Mouse (Mus musculus) midbrain, embryonic 14.5 days (tissue): ENCODE measurements around the gene Olfr938. TPM values are rescaled to one million over a fixed set of nuclear protein-coding genes. Genes with fewer than 3 reads are reported as not detected.

Source experiments
- ATAC-seq: fragments of 200-750 bp; cut with Nextera tagmentation; 2 replicates; pipeline ENCODE4 v1.8.0; 2017; ENCODE audit warnings: moderate number of reproducible peaks, moderate library complexity; ENCODE audit not compliant: low FRiP score, low TSS enrichment
- DNase-seq: peaks from one replicate; pipeline ENCODE4 v3.0.0-alpha.2; 2015
- H3K27ac ChIP-seq: fragments of 300-500 bp; sonication (generic); replicated peaks from 2 replicates; pipeline ENCODE4 v1.5.1; 2014; ENCODE audit warnings: mild to moderate bottlenecking, low read depth, low read length, moderate library complexity
- H3K27me3 ChIP-seq: fragments of 300-500 bp; sonication (generic); 2 replicates; pipeline ENCODE4 v1.6.1; 2014; ENCODE audit warnings: low read length, control low read depth, mixed read lengths; ENCODE audit not compliant: control insufficient read depth, insufficient read depth
- H3K36me3 ChIP-seq: fragments of 300-500 bp; sonication (generic); 2 replicates; pipeline ENCODE4 v1.6.1; 2014; ENCODE audit warnings: low read length, control low read depth; ENCODE audit not compliant: control insufficient read depth, insufficient read depth
- H3K4me1 ChIP-seq: fragments of 300-500 bp; sonication (generic); 2 replicates; pipeline ENCODE4 v1.6.1; 2014; ENCODE audit warnings: mild to moderate bottlenecking, antibody characterized with exemption, low read length, control low read depth; ENCODE audit not compliant: control insufficient read depth, insufficient read depth
- H3K4me2 ChIP-seq: fragments of 300-500 bp; sonication (generic); 2 replicates; pipeline ENCODE4 v1.6.1; 2014; ENCODE audit warnings: mild to moderate bottlenecking, low read length, moderate library complexity
- H3K4me3 ChIP-seq: fragments of 300-500 bp; sonication (generic); replicated peaks from 2 replicates; pipeline ENCODE4 v1.5.1; 2014; ENCODE audit warnings: low read depth, low read length
- H3K9ac ChIP-seq: fragments of 300-500 bp; sonication (generic); replicated peaks from 2 replicates; pipeline ENCODE4 v1.6.1; 2014; ENCODE audit warnings: mild to moderate bottlenecking, low read length, moderate library complexity
- H3K9me3 ChIP-seq: fragments of 300-500 bp; sonication (generic); 2 replicates; pipeline ENCODE4 v1.6.1; 2016; ENCODE audit warnings: low read length, control low read depth, mixed read lengths; ENCODE audit not compliant: control insufficient read depth
- WGBS: fragments of 180-500 bp; shearing (Covaris S2); extraction: QIAGEN DNeasy Blood & Tissue Kit; methylation state at CpG from one replicate; pipeline ENCODE4 v1.1.7; 2014; 5-methylcytosine and 5-hydroxymethylcytosine counted together
- microRNA-seq: library from miRNA; unstranded; fragments of <30 nt; microRNA quantifications from one replicate; pipeline ENCODE4, GENCODE M21; 2016
- polyA plus RNA-seq: library from polyadenylated mRNA; unstranded; fragments of >200 nt; fragmentation: Nextera tagmentation; extraction: Ambion mirVana; gene quantifications from 2 replicates; pipeline ENCODE4 v1.2.1, GENCODE M21; 2014

The Olfr938 gene
- polyA plus RNA-seq = not detected in 2 replicates

DNA sequence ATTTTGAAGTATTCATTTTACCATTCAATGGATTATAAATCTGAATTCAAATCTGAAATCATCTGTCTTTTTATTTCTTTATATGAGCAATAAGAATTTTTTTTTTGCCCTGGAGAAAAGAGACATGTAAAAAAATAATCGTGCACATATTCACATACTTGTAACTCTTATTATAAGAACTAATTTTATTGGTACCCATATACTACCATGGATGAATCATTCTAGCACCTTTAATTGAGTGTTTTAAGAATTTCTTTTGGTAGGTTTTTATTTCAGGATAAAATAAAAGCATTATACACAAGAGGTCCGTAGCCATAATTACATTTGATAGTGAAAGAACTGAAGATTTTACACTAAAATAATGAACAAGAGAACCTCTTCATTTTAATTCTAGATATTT is at the start of gene Olfr938:
Olfr938 (minus strand) TSS at position 101 of the 400 bp plus-strand sequence.
- no peaks in the 10 kb centered on the region for H3K4me1 ChIP-seq
- no peak within 1 kb of the TSS for H3K4me3 ChIP-seq
- H3K36me3 ChIP-seq = no peaks in the 10 kb centered on the region
- 94% methylated on average over 2 of the region's 2 CpGs for WGBS
- no peaks in the 10 kb centered on the region for H3K27me3 ChIP-seq
- no peak within 1 kb of the TSS for H3K27ac ChIP-seq
- H3K4me2 ChIP-seq = no peak within 1 kb of the TSS
- DNase-seq = no peak
- no peak for ATAC-seq
- H3K9ac ChIP-seq = no peak within 1 kb of the TSS
- no peaks in the 10 kb centered on the region for H3K9me3 ChIP-seq

DNA sequence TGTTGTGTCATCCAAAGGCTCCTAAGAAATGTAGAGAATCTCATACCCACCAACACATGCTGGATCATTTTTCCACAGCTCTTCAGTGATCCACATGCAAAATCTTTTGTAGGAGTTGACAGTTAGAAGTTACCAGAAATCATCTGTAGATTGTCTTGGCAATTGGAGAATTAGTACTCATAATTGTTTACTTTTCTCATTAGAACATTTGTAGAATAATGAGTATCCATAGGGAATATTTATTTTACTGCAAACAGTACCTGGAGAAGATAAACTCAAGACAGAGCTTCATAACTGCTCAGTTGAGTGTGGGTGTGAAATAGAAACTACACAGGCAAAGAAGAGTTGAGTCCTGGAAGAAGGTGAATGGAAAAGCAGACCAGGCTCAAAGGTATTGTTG is 49.1 kb upstream of the Olfr938 start, which contains the start of gene Olfr27:
Olfr27 (plus strand) TSS at position 301 of the 400 bp plus-strand sequence.
- Histone ChIP-seq H3K4me3 (no peak within 1 kb of the TSS), H3K4me2 (no peak within 1 kb of the TSS), H3K4me1 (no peaks in the 10 kb centered on the region), H3K9ac (no peak within 1 kb of the TSS), H3K36me3 (no peaks in the 10 kb centered on the region), H3K27me3 (no peaks in the 10 kb centered on the region), H3K27ac (no peak within 1 kb of the TSS), H3K9me3 (no peaks in the 10 kb centered on the region)
- DNase-seq (no peak), ATAC-seq (no peak)

DNA sequence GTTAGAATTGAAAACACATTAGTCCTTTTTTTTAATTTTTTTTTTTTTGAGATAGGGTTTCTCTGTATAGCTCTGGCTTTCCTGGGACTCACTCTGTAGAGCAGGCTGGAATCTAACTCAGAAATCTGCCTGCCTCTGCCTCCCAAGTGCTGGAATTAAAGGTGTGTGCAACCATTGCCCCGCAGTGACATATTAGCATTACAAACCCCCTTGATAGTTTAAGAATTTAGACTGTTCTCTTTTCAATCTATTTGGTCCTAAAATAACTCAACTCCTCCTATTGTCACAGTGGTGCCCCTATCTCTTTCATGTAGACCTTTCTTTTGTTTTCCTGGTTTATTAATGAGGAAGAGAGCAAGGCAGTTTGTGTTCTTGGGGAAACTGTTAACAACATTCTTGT is 48.6 kb upstream of the Olfr938 start:
- no peak for DNase-seq
- Histone ChIP-seq H3K4me3 (no peak overlapping the region), H3K36me3 (no peaks in the 10 kb centered on the region), H3K4me2 (no peak overlapping the region), H3K9me3 (no peaks in the 10 kb centered on the region), H3K9ac (no peak overlapping the region), H3K27me3 (no peaks in the 10 kb centered on the region), H3K27ac (no peak overlapping the region), H3K4me1 (no peaks in the 10 kb centered on the region)
- no peak for ATAC-seq
- WGBS = 74% methylated on average over 1 of the region's 1 CpGs

DNA sequence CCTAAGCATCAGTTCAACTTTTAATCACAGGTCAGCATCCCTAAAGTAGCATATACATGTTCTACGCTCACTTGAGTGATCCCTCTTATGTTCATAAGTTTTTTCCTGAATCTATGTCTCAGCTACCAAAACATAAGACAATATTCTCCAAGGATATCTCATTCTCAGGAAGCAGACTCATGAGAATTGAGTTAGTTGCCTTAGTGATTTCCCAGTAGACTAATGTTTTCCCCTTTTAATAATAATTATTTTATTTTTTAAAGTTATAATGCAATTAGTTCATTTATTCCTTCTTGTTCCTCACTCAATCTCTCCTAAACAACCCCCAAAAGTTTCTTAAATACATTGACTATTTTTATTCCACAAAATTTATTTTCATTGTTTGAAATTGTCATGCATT is 13.8 kb downstream of the Olfr938 start, which contains the start of gene Olfr937:
Olfr937 (minus strand) TSS at position 101 of the 400 bp plus-strand sequence.
- Histone ChIP-seq H3K9ac (no peak within 1 kb of the TSS), H3K4me2 (no peak within 1 kb of the TSS), H3K27me3 (no peaks in the 10 kb centered on the region), H3K36me3 (no peaks in the 10 kb centered on the region), H3K27ac (no peak within 1 kb of the TSS), H3K9me3 (no peaks in the 10 kb centered on the region), H3K4me3 (no peak within 1 kb of the TSS), H3K4me1 (no peaks in the 10 kb centered on the region)
- 83% methylated on average over 1 of the region's 1 CpGs for WGBS
- ATAC-seq = no peak
- no peak for DNase-seq

Small RNA genes within 50 kb of the gene (microRNA-seq; reads per million reads assigned to microRNA genes)
- gene Gm25032 (not detected), gene Gm25529 (not detected)

Other genes starting within 250 kb of the Olfr938 start
- not detected in 2 replicates for gene Olfr924, start 234.4 kb downstream of the Olfr938 start, polyA plus RNA-seq
- not detected in 2 replicates for gene Olfr26, start 223.8 kb downstream of the Olfr938 start, polyA plus RNA-seq
- gene Olfr926, start 201.8 kb downstream of the Olfr938 start, polyA plus RNA-seq = not detected in 2 replicates
- gene Olfr930, start 149.1 kb downstream of the Olfr938 start, polyA plus RNA-seq = not detected in 2 replicates
- gene Olfr933, start 106.6 kb downstream of the Olfr938 start, polyA plus RNA-seq = not detected in 2 replicates
- not detected in 2 replicates for gene Olfr934, start 90.6 kb downstream of the Olfr938 start, polyA plus RNA-seq
- not detected in 2 replicates for gene Olfr935, start 79.2 kb downstream of the Olfr938 start, polyA plus RNA-seq
- gene Olfr146, start 55.5 kb downstream of the Olfr938 start, polyA plus RNA-seq = not detected in 2 replicates
- not detected in 2 replicates for gene Olfr937, start 13.9 kb downstream of the Olfr938 start, polyA plus RNA-seq
- gene Olfr27, start 49.2 kb upstream of the Olfr938 start, polyA plus RNA-seq = not detected in 2 replicates
- gene Olfr943, start 87.4 kb upstream of the Olfr938 start, polyA plus RNA-seq = not detected in 2 replicates
- not detected in 2 replicates for gene Olfr944, start 123.0 kb upstream of the Olfr938 start, polyA plus RNA-seq
- not detected in 2 replicates for gene Olfr1537, start 171.1 kb upstream of the Olfr938 start, polyA plus RNA-seq
- not detected in 2 replicates for gene Olfr945, start 197.9 kb upstream of the Olfr938 start, polyA plus RNA-seq
- not detected in 2 replicates for gene Olfr948, start 247.2 kb upstream of the Olfr938 start, polyA plus RNA-seq